Mouse (Mus musculus) spleen, adult 2 months (tissue): Measurements from ENCODE around the gene S100a10.

Experiments used
- CTCF ChIP-seq: fragments of 200-500 bp; IDR thresholded peaks from 2 replicates; pipeline ENCODE4 v1.5.1; 2011; ENCODE audit warnings: mild to moderate bottlenecking, inconsistent platforms; ENCODE audit not compliant: insufficient read depth, insufficient read length, insufficient replicate concordance; ENCODE audit errors: extremely low read depth
- POLR2A ChIP-seq: fragments of 200-500 bp; IDR thresholded peaks from 2 replicates; pipeline ENCODE4 v1.6.1; 2011; ENCODE audit warnings: low read depth, low read length, inconsistent platforms

GRCm38 (mm10) chr3:93556599-93556998, 1.7 kb downstream of the S100a10 start:
- TF ChIP-seq CTCF: no peak
- TF ChIP-seq POLR2A: no peak
